Mouse (Mus musculus) midbrain, embryonic 14.5 days (tissue): Measurements from ENCODE around the gene Dgke. TPM values are rescaled to one million over a fixed set of nuclear protein-coding genes. Genes with fewer than 3 reads are reported as not detected.

ENCODE experiments used
- ATAC-seq: fragments of 200-750 bp; cut with Nextera tagmentation; 2 replicates; pipeline ENCODE4 v1.8.0; 2017; ENCODE audit warnings: moderate number of reproducible peaks, moderate library complexity; ENCODE audit not compliant: low FRiP score, low TSS enrichment
- DNase-seq: peaks from one replicate; pipeline ENCODE4 v3.0.0-alpha.2; 2015
- H3K27ac ChIP-seq: fragments of 300-500 bp; sonication (generic); replicated peaks from 2 replicates; pipeline ENCODE4 v1.5.1; 2014; ENCODE audit warnings: mild to moderate bottlenecking, low read depth, low read length, moderate library complexity
- H3K27me3 ChIP-seq: fragments of 300-500 bp; sonication (generic); 2 replicates; pipeline ENCODE4 v1.6.1; 2014; ENCODE audit warnings: low read length, control low read depth, mixed read lengths; ENCODE audit not compliant: control insufficient read depth, insufficient read depth
- H3K36me3 ChIP-seq: fragments of 300-500 bp; sonication (generic); 2 replicates; pipeline ENCODE4 v1.6.1; 2014; ENCODE audit warnings: low read length, control low read depth; ENCODE audit not compliant: control insufficient read depth, insufficient read depth
- H3K4me1 ChIP-seq: fragments of 300-500 bp; sonication (generic); 2 replicates; pipeline ENCODE4 v1.6.1; 2014; ENCODE audit warnings: mild to moderate bottlenecking, antibody characterized with exemption, low read length, control low read depth; ENCODE audit not compliant: control insufficient read depth, insufficient read depth
- H3K4me2 ChIP-seq: fragments of 300-500 bp; sonication (generic); 2 replicates; pipeline ENCODE4 v1.6.1; 2014; ENCODE audit warnings: mild to moderate bottlenecking, low read length, moderate library complexity
- H3K4me3 ChIP-seq: fragments of 300-500 bp; sonication (generic); replicated peaks from 2 replicates; pipeline ENCODE4 v1.5.1; 2014; ENCODE audit warnings: low read depth, low read length
- H3K9ac ChIP-seq: fragments of 300-500 bp; sonication (generic); replicated peaks from 2 replicates; pipeline ENCODE4 v1.6.1; 2014; ENCODE audit warnings: mild to moderate bottlenecking, low read length, moderate library complexity
- H3K9me3 ChIP-seq: fragments of 300-500 bp; sonication (generic); 2 replicates; pipeline ENCODE4 v1.6.1; 2016; ENCODE audit warnings: low read length, control low read depth, mixed read lengths; ENCODE audit not compliant: control insufficient read depth
- WGBS: fragments of 180-500 bp; shearing (Covaris S2); extraction: QIAGEN DNeasy Blood & Tissue Kit; methylation state at CpG from one replicate; pipeline ENCODE4 v1.1.7; 2014; 5-methylcytosine and 5-hydroxymethylcytosine counted together
- polyA plus RNA-seq: library from polyadenylated mRNA; unstranded; fragments of >200 nt; fragmentation: Nextera tagmentation; extraction: Ambion mirVana; gene quantifications from 2 replicates; pipeline ENCODE4 v1.2.1, GENCODE M21; 2014

Dgke gene
- polyA plus RNA-seq, 1 experiment from 2014 or later, result 16.2 TPM

DNA sequence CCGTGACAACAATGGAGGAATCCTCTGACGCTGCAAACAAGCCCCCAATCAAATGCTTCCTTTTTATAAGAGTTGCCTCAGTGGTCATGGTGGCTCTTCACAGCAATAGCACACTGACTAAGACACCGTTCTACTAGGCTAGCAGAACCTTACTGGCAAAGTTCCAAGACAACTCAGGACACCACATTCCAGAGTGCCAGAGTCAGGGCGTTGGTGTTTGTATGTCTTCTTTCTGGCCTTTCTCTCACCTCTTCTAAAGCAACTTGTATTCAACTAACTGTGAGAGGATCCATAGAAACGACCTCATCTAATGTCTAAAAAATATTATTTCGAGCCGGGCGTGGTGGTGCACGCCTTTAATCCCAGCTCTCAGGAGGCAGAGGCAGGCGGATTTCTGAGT is 43.2 kb downstream of the Dgke start:
- Histone ChIP-seq H3K4me2 (no peak overlapping the region), H3K4me1 (no peaks in the 10 kb centered on the region), H3K36me3 (no peaks in the 10 kb centered on the region), H3K9ac (no peak overlapping the region), H3K9me3 (no peaks in the 10 kb centered on the region), H3K27me3 (no peaks in the 10 kb centered on the region), H3K27ac (no peak overlapping the region), H3K4me3 (no peak overlapping the region)
- 70% methylated on average over 10 of the region's 10 CpGs for WGBS
- DNase-seq (no peak), ATAC-seq (no peak)

DNA sequence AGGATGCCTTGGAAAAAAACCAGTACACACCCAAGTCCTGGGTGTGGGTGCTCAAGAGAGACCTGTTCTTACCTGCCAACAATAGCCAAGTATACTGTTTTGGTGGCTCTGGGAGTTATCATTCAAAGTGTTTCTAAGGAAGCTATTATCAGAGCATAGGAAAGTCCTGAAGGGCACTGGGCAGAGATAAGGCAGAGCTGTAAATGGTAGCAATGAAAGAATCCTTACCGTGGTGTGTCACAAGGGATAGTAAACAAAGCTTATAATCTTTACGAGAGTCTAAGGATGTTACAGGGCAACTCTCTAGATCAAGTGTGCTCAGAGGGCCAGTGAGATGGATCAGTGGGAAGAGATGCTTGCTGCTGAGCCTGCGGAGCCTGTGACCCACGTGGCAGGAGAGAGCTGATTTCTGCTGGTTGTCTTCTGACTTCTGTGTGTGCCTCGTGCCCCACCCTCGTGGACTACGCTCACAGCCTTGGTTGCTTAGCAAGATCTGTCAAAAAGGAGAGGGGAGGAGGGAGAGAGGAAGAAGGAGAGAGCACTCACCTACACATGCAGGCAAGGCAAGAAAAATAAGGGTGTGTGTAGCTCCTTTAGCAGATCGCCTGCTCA is 44.4 kb downstream of the Dgke start:
- ATAC-seq (no peak), DNase-seq (no peak)
- no peaks in the 10 kb centered on the region for H3K36me3 ChIP-seq
- no peak overlapping the region for H3K4me2 ChIP-seq
- WGBS, result 73% methylated on average over 8 of the region's 8 CpGs
- no peak overlapping the region for H3K27ac ChIP-seq
- H3K9ac ChIP-seq, result no peak overlapping the region
- no peaks in the 10 kb centered on the region for H3K27me3 ChIP-seq
- H3K4me1 ChIP-seq, result no peaks in the 10 kb centered on the region
- no peak overlapping the region for H3K4me3 ChIP-seq
- H3K9me3 ChIP-seq, result no peaks in the 10 kb centered on the region

DNA sequence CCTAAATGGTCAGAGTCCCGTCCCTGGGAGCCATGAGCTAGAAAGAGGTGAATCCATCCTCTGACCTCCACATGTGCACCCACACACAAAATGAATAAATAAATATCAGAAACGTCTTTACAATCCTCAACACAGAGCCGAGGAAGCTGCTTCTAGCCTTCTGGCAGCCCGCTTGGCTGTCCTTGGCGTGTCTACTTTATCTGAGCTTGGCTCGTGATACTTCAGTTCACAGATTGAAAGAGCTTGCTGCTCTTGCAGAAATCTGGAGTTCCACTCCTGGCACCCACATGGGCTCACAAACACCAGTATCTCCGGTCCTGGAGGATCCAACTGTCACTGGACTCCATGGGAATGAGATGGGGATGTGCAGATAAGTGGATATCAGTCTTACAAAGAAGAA is 45.0 kb downstream of the Dgke start:
- H3K4me1 ChIP-seq, result no peaks in the 10 kb centered on the region
- H3K9ac ChIP-seq, result no peak overlapping the region
- no peak for ATAC-seq
- H3K9me3 ChIP-seq, result no peaks in the 10 kb centered on the region
- no peak overlapping the region for H3K4me3 ChIP-seq
- DNase-seq, result no peak
- 81% methylated on average over 7 of the region's 7 CpGs for WGBS
- no peak overlapping the region for H3K4me2 ChIP-seq
- H3K27ac ChIP-seq, result no peak overlapping the region
- H3K27me3 ChIP-seq, result no peaks in the 10 kb centered on the region
- H3K36me3 ChIP-seq, result no peaks in the 10 kb centered on the region

DNA sequence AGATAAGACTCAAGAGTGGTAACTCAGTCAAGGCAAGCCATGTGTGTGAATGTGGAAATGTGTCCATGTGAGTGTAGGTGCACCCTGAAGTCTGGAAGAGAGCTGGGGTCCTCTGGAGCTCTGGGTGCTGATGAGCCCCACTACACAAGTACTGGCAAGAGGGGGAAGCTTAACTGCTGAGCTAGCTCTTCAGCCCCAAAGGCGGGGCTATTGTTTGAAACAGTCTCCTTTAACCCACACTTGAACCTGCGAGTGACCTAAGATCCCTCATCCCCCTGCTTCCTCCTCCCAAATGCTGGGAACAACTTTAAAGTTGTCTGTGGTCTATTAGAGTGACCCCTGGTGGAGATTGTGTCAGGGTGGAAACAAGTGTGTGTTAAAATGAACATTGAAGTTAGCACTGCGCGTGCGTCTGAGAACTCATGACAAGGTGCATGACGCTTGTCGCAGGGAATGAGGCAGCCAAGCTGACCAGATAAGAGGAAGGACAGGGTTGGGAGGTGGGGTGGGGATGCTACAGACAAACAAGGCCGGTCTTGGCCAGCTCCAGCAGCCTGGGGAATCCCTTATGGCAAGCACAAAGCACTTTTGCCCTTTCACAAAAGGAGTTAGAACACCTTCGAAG is 45.9 kb downstream of the Dgke start:
- ATAC-seq, result no peak
- WGBS, result 70% methylated on average over 9 of the region's 9 CpGs
- no peak overlapping the region for H3K27ac ChIP-seq
- H3K27me3 ChIP-seq, result no peaks in the 10 kb centered on the region
- no peaks in the 10 kb centered on the region for H3K9me3 ChIP-seq
- H3K4me3 ChIP-seq, result no peak overlapping the region
- no peaks in the 10 kb centered on the region for H3K4me1 ChIP-seq
- DNase-seq, result peak; percentile 20
- no peak overlapping the region for H3K9ac ChIP-seq
- no peak overlapping the region for H3K4me2 ChIP-seq
- no peaks in the 10 kb centered on the region for H3K36me3 ChIP-seq

DNA sequence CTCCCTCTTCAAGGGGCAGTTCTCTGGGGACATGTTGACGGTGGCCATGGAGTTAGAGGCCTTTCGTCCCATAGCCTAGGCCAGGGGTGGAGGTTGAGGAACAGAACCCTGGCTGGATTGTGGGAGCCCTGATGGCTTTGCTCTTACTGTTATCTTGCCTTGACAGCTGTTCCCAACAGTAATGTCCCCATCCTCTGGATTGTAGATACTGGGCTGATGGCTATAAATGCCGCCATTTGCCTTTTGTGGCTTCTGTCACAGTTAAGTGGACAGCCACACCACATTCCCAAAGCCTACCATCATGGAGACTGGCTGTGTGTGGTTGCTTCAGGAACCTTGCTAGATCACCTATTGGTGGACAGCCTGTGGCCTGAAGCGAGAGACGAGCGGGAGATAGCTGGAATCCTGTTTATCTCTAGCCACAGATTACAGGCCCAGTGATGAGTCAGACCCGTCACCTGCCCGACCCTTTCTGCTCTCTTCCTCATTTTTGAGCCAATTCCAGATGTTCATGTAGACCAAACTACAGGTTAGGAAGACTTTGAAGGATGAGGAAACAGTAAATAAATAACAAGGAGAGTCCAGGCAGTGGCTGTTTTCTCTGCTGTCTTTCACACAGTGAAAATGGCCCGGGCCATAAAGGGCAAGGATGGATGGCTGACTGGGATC is 49.0 kb downstream of the Dgke start:
- Histone ChIP-seq H3K4me3 (no peak overlapping the region), H3K27me3 (no peaks in the 10 kb centered on the region), H3K4me2 (no peak overlapping the region), H3K4me1 (no peaks in the 10 kb centered on the region), H3K27ac (no peak overlapping the region), H3K36me3 (no peaks in the 10 kb centered on the region), H3K9me3 (no peaks in the 10 kb centered on the region), H3K9ac (no peak overlapping the region)
- ATAC-seq (no peak), DNase-seq (no peak)
- WGBS, result 94% methylated on average over 9 of the region's 9 CpGs

DNA sequence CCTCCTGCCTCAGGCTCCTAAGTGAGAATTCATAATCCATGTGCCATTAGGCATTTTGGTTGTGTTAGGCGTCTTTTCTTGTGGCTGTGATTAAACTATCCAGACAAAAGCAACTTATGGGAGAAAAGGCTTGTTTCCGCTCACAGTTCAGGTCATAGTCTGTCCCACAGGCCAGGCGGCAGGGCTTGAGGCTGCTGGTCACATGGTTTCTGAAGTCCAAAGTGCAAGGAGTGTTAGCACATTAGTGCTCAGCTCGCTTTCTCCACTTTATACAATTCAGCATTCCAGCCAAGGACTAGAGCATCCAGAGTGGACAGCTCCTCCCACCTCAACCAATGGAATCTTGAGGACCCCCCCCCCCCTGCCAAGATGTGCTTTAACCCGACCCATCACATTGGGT is 54.4 kb downstream of the Dgke start:
- no peaks in the 10 kb centered on the region for H3K27me3 ChIP-seq
- no peak for ATAC-seq
- WGBS, result 92% methylated on average over 5 of the region's 5 CpGs
- DNase-seq, result no peak
- no peak overlapping the region for H3K4me3 ChIP-seq
- no peak overlapping the region for H3K9ac ChIP-seq
- H3K9me3 ChIP-seq, result no peaks in the 10 kb centered on the region
- H3K4me2 ChIP-seq, result no peak overlapping the region
- no peak overlapping the region for H3K27ac ChIP-seq
- no peaks in the 10 kb centered on the region for H3K4me1 ChIP-seq
- no peaks in the 10 kb centered on the region for H3K36me3 ChIP-seq

DNA sequence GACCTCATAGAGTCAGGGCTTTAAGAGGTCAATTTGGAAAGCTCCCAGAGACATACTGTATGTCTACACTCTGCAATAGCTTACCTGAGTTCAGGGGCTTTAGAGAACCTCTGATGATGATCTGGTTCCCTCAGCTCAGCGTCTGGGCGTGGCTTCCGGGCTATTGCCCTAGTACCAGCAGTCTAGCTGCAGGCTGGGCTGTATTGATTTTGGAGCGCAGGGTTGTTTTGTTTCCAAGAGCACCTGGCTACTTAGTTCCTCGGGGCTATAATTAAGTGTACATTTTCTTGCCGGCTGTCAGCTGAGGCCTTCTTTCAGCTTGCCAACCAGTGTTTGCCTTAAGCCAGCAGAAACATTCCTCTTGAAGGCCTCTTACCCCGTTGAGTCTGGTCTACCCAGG is 57.2 kb downstream of the Dgke start:
- DNase-seq (no peak), ATAC-seq (no peak)
- 77% methylated on average over 7 of the region's 7 CpGs for WGBS
- Histone ChIP-seq H3K36me3 (no peaks in the 10 kb centered on the region), H3K27ac (no peak overlapping the region), H3K4me2 (no peak overlapping the region), H3K9ac (no peak overlapping the region), H3K27me3 (no peaks in the 10 kb centered on the region), H3K4me1 (no peaks in the 10 kb centered on the region), H3K9me3 (no peaks in the 10 kb centered on the region), H3K4me3 (no peak overlapping the region)

DNA sequence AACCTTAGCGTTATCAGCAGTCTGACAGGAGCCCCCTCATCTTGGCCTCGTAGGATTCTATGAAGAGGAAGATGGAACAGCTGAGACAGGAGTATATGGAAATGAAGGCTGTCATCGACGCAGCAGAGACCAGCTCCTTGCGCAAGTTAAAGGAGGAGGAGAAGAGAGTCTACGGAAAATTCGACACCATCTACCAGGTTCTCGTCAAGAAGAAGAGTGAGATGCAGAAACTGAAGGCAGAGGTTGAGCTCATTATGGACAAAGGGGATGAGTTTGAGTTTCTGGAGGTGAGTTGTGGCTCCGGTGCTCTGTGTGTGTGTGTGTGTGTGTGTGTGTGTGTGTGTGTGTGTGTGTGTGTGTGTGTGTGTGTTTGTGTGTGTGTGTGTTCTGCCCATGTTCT is 57.6 kb downstream of the Dgke start:
- Histone ChIP-seq H3K4me3 (no peak overlapping the region), H3K36me3 (no peaks in the 10 kb centered on the region), H3K4me1 (no peaks in the 10 kb centered on the region), H3K9me3 (no peaks in the 10 kb centered on the region), H3K27ac (no peak overlapping the region), H3K27me3 (no peaks in the 10 kb centered on the region), H3K9ac (no peak overlapping the region), H3K4me2 (no peak overlapping the region)
- DNase-seq, result no peak
- no peak for ATAC-seq
- WGBS, result 91% methylated on average over 9 of the region's 9 CpGs

DNA sequence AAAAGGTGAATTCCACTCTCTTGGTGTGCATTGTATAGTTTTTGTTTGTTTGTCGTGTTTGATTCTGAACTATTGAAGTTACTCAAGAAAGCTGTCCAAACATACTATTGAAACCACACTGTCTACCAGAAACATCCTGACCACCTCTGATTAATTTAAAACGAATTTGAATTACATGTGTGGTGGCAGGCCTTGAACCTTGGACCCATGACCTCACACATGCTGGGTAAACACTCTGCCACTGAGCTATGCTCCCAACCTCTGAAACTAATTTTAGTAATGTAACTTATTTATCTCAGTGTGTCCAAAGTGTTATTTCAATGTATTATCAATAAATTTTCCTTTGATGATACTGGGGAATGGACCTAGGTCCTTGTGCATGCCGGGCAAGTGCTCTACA is 59.1 kb downstream of the Dgke start:
- H3K4me2 ChIP-seq, result no peak overlapping the region
- ATAC-seq (no peak), DNase-seq (no peak)
- no peaks in the 10 kb centered on the region for H3K27me3 ChIP-seq
- H3K9me3 ChIP-seq, result no peaks in the 10 kb centered on the region
- no peaks in the 10 kb centered on the region for H3K36me3 ChIP-seq
- H3K27ac ChIP-seq, result no peak overlapping the region
- H3K4me3 ChIP-seq, result no peak overlapping the region
- no peak overlapping the region for H3K9ac ChIP-seq
- 91% methylated on average over 3 of the region's 3 CpGs for WGBS
- no peaks in the 10 kb centered on the region for H3K4me1 ChIP-seq
